Mouse (Mus musculus): ENCODE data around the gene Zfp772.

DNA sequence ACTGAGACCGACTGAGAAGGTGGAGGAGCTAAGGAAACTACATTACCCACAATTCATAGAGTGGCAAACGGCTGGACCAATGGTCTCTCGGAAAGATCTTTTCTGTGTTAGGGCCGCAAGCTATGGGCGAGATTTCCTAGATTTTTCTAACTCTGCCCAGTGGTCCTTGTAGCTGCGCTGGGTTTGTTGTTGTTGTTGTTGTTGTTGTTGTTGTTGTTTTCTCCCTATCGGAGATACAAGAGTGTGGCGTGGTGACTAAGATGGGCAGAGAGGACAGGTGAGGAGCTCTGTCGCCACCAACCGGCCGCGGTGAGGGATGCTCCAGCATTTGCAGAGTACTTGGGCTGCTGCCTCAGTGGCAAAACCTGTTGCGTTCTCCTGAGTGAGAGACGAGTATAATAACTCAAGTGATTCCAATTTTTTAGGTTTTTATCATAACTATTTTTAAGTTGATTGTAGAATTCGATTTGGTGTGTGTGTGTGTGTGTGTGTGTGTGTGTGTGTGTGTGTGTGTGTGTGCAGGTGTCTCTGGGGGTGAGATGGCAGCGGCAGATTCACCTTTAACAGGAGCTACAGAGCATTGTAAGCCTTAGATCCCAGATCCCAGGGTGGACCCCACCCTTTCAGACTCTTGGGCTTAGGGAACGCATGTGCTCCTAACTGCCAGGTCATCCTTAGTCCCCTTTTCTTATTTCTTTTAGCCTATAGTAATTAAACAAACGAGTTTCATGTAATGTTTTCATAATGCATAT is 21.4 kb downstream of the Zfp772 start:
- TF ChIP-seq POLR2A (IDR thresholded peaks at IDR 0.05; ENCODE audit: control insufficient read depth in 1 of 2, insufficient read depth in 1 of 2, low read depth in 1 of 2, low read length in 2 of 2, poor library complexity in 1 of 2) (no peak), MAX (IDR thresholded peaks at IDR 0.05; ENCODE audit: low read length) (no peak), CTCF (IDR thresholded peaks at IDR 0.05 in 2 of 3, conservative IDR thresholded peaks at IDR 0.05 in 1 of 3; ENCODE audit: control insufficient read depth in 1 of 3, insufficient read depth in 1 of 3, low read depth in 2 of 3, low read length in 3 of 3, poor library complexity in 1 of 3, severe bottlenecking in 1 of 3) (peak; percentile 41 to 68 (median 54); a peak in 5 of 6 replicates), ZNF384 (IDR thresholded peaks at IDR 0.05; ENCODE audit: low read depth, low read length) (no peak)
